Mouse (Mus musculus) ES-E14 (cell line): Measurements from ENCODE around the gene Sun1.

Experiments
- CHD2 ChIP-seq: IDR thresholded peaks from 2 replicates; pipeline ENCODE4 v1.6.1; 2014; ENCODE audit warnings: mild to moderate bottlenecking, low read depth, low read length, inconsistent platforms
- HCFC1 ChIP-seq: IDR thresholded peaks from 2 replicates; pipeline ENCODE4 v1.6.1; 2012; ENCODE audit warnings: low read length, inconsistent platforms, borderline replicate concordance; ENCODE audit not compliant: insufficient read depth
- MAFK ChIP-seq: IDR thresholded peaks from 2 replicates; pipeline ENCODE4 v1.6.1; 2014; ENCODE audit warnings: mild to moderate bottlenecking, low read depth, low read length, inconsistent platforms; ENCODE audit not compliant: insufficient read depth
- ZC3H11A ChIP-seq: IDR thresholded peaks from 2 replicates; pipeline ENCODE4 v1.6.1; 2012; ENCODE audit warnings: low read depth, mild to moderate bottlenecking, inconsistent platforms, low read length, borderline replicate concordance
- ZNF384 ChIP-seq: IDR thresholded peaks from 2 replicates; pipeline ENCODE4 v1.6.1; 2012; ENCODE audit warnings: low read depth, low read length, inconsistent platforms

DNA sequence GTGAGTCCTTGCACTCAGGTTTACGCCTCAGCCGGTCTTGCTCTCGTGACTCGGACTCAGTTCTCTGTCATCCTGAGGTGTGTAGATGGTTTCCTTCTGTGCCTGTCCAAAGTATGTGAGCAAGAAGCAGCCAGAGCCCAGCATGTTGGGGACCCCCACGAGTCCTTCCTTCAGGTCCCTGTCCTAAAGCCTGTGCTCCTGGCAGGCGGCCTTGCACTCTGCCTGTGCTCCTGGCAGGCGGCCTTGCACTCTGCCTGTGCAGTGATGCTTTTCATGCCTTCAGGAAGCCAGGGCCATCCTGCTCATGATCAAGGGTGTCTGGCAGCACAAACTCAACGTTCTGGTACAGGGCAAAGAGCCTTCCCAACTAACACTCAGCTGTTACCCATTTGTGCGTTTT, 16.8 kb upstream of the Sun1 start:
- TF ChIP-seq ZNF384 = no peak
- TF ChIP-seq ZC3H11A = no peak
- no peak for TF ChIP-seq HCFC1
- no peak for TF ChIP-seq MAFK
- no peak for TF ChIP-seq CHD2
